Mouse (Mus musculus) ES-Bruce4 (cell line): Measurements from ENCODE around the gene Ifi203.
"Not testable (repeated sequence)": the region's sequence is repeated elsewhere in the genome, so short reads cannot be mapped to it uniquely, and the experiment has no call there.

Experiments used
- CTCF ChIP-seq: IDR thresholded peaks from one replicate; pipeline ENCODE4 v1.8.1; 2011; ENCODE audit warnings: low read depth, low read length
- POLR2A ChIP-seq: IDR thresholded peaks from one replicate; pipeline ENCODE4 v1.8.1; 2011; ENCODE audit warnings: low read length; ENCODE audit not compliant: insufficient read depth

DNA sequence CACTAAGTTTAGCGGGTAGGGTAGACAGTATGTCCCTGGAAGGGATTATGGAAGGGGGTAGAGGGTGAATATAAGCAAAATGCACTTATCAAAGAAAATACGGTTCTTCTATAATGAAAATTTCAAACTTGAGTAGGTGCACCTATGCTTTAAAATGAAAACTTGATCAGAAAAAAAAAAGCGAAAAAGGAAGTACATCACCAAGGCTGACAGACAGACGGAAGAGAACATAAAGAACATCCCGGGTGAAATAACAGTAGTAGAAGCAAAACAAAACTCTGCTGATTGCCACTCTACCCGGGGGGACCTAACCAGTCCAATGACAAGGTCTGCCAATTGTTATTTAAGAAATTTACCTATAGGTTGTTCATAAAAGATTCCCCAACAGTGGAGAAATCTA is 64.2 kb downstream of the Ifi203 start:
- not testable (repeated sequence) for TF ChIP-seq CTCF, POLR2A
